Mouse (Mus musculus) neural tube, embryonic 13.5 days (tissue): ENCODE results near the gene Pdia5. TPM values are rescaled to one million over a fixed set of nuclear protein-coding genes. Genes with fewer than 3 reads are reported as not detected.

Experiments
- ATAC-seq: fragments of 200-750 bp; cut with Nextera tagmentation; 2 replicates; pipeline ENCODE4 v1.8.0; 2017; ENCODE audit warnings: low read depth, mild to moderate bottlenecking, moderate TSS enrichment, moderate library complexity
- H3K27ac ChIP-seq: fragments of 300-500 bp; sonication (generic); replicated peaks from 2 replicates; pipeline ENCODE4 v1.5.1; 2015; ENCODE audit warnings: moderate library complexity, mild to moderate bottlenecking, inconsistent platforms
- H3K27me3 ChIP-seq: fragments of 300-500 bp; sonication (generic); 2 replicates; pipeline ENCODE4 v1.6.1; 2015; ENCODE audit warnings: mild to moderate bottlenecking, inconsistent platforms
- H3K36me3 ChIP-seq: fragments of 300-500 bp; sonication (generic); 2 replicates; pipeline ENCODE4 v1.6.1; 2015; ENCODE audit warnings: mild to moderate bottlenecking, inconsistent platforms
- H3K4me1 ChIP-seq: fragments of 300-500 bp; sonication (generic); replicated peaks from 2 replicates; pipeline ENCODE4 v1.6.1; 2015; ENCODE audit warnings: inconsistent platforms
- H3K4me2 ChIP-seq: fragments of 300-500 bp; sonication (generic); 2 replicates; pipeline ENCODE4 v1.6.1; 2015; ENCODE audit warnings: inconsistent platforms, mild to moderate bottlenecking, moderate library complexity
- H3K4me3 ChIP-seq: fragments of 300-500 bp; sonication (generic); 2 replicates; pipeline ENCODE4 v1.5.1; 2015; ENCODE audit warnings: mild to moderate bottlenecking, inconsistent platforms
- H3K9ac ChIP-seq: fragments of 300-500 bp; sonication (generic); 2 replicates; pipeline ENCODE4 v1.6.1; 2015; ENCODE audit warnings: moderate library complexity, mild to moderate bottlenecking, inconsistent platforms
- H3K9me3 ChIP-seq: fragments of 300-500 bp; sonication (generic); 2 replicates; pipeline ENCODE4 v1.6.1; 2016; ENCODE audit warnings: inconsistent platforms
- WGBS: fragments of 180-500 bp; shearing (Covaris S2); methylation state at CpG from one replicate; pipeline ENCODE4 v1.1.7; 2015; 5-methylcytosine and 5-hydroxymethylcytosine counted together
- microRNA-seq: library from miRNA; unstranded; fragments of <30 nt; microRNA quantifications from one replicate; pipeline ENCODE4, GENCODE M21; 2016
- polyA plus RNA-seq: library from polyadenylated mRNA; unstranded; fragments of >200 nt; fragmentation: Nextera tagmentation; extraction: Ambion mirVana; gene quantifications from 2 replicates; pipeline ENCODE4 v1.2.1, GENCODE M21; 2015

The Pdia5 gene
- polyA plus RNA-seq, 1 experiment from 2014 or later = 22.7 TPM

GRCm38 (mm10) chr16:35380048-35380447 lies 110.6 kb downstream of the Pdia5 start:
- H3K36me3 ChIP-seq = no peaks in the 10 kb centered on the region
- H3K9me3 ChIP-seq = no peaks in the 10 kb centered on the region
- ATAC-seq = no peak
- H3K27me3 ChIP-seq = no peaks in the 10 kb centered on the region
- WGBS = 71% methylated on average over 9 of the region's 9 CpGs
- H3K4me1 ChIP-seq = no peaks in the 10 kb centered on the region
- no peak overlapping the region for H3K27ac ChIP-seq
- H3K4me2 ChIP-seq = no peak overlapping the region
- H3K9ac ChIP-seq = no peak overlapping the region
- H3K4me3 ChIP-seq = no peak overlapping the region

- Histone ChIP-seq H3K27ac (no peak overlapping the region), H3K9ac (no peak overlapping the region), H3K4me3 (no peak overlapping the region), H3K27me3 (no peaks in the 10 kb centered on the region), H3K9me3 (no peaks in the 10 kb centered on the region), H3K4me2 (no peak overlapping the region), H3K36me3 (no peaks in the 10 kb centered on the region), H3K4me1 (no peaks in the 10 kb centered on the region)
- WGBS = 78% methylated on average over 3 of the region's 3 CpGs
- ATAC-seq = no peak
These were observed 111.3 kb downstream of the Pdia5 start for GRCm38 (mm10) chr16:35379344-35379743.

DNA sequence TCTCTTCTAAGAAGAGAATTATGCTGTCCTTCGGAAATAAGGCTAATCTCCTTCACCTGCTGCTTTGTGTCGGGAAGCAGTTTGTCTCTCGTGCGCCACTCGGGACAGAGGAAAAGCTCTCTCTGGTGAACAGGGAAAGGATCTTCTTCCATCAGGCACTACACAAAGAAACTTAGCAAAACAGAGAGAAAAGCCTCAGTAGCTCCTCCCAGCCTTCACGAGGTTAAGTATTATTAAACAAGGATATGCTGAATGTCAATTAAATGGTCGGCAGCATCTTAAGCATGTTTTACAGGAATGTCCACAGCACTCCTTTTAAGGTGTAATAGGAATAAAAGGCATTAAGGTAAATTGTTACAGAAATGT lies 126.6 kb downstream of the Pdia5 start:
- Histone ChIP-seq H3K36me3 (peaks cover 10% of the 10 kb centered on the region; the same call in 1 of the 2 replicates), H3K9me3 (no peaks in the 10 kb centered on the region), H3K4me2 (peak overlapping the region; percentile 95), H3K4me3 (peak overlapping the region; percentile 67), H3K27me3 (no peaks in the 10 kb centered on the region), H3K9ac (peak overlapping the region; percentile 70), H3K4me1 (peaks cover 12% of the 10 kb centered on the region), H3K27ac (peak overlapping the region; percentile 87)
- peak; percentile 60 for ATAC-seq
- WGBS = under 1% methylated on average over 7 of the region's 7 CpGs

- peaks cover 12% of the 10 kb centered on the region for H3K4me1 ChIP-seq
- peaks cover 13% of the 10 kb centered on the region; the same call in 1 of the 2 replicates for H3K36me3 ChIP-seq
- peak within 1 kb of the TSS; percentile 95 for H3K4me2 ChIP-seq
- peak within 1 kb of the TSS; percentile 86 for H3K9ac ChIP-seq
- peak within 1 kb of the TSS; percentile 87 for H3K27ac ChIP-seq
- no peaks in the 10 kb centered on the region for H3K9me3 ChIP-seq
- peak; percentile 100 for ATAC-seq
- under 1% methylated on average over 67 of the region's 67 CpGs for WGBS
- peak within 1 kb of the TSS; percentile 67 for H3K4me3 ChIP-seq
- no peaks in the 10 kb centered on the region for H3K27me3 ChIP-seq
These were observed 127.3 kb downstream of the Pdia5 start, which contains the start of gene Sec22a for GRCm38 (mm10) chr16:35363150-35364062. Gene Sec22a (minus strand): TSS chr16:35363918.

GRCm38 (mm10) chr16:35362221-35362620 lies 128.5 kb downstream of the Pdia5 start:
- no peak overlapping the region for H3K9ac ChIP-seq
- 86% methylated on average over 2 of the region's 2 CpGs for WGBS
- H3K27ac ChIP-seq = no peak overlapping the region
- H3K36me3 ChIP-seq = peaks cover 13% of the 10 kb centered on the region; the same call in 1 of the 2 replicates
- peaks cover 12% of the 10 kb centered on the region for H3K4me1 ChIP-seq
- H3K4me3 ChIP-seq = no peak overlapping the region
- no peaks in the 10 kb centered on the region for H3K27me3 ChIP-seq
- no peak for ATAC-seq
- H3K4me2 ChIP-seq = no peak overlapping the region
- no peaks in the 10 kb centered on the region for H3K9me3 ChIP-seq

DNA sequence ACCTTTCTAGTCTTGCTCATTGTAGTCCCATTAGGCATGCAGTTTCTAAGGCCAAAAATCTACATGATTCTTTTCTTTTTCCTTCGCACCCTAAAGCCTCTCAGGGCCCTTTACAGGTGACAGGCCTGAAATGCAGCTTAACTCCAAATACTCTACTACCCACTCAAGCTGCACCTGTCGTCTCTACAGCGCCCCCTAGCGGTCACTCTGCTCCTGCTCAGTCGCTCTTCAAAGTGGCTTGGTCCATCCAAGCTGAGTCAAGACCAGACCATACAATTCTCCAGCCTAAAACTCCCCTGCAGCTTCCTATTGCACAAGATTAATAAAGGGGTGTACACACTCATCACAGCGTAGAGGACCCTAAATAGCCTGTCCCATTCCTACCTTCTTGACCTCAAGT lies 130.1 kb downstream of the Pdia5 start:
- no peak for ATAC-seq

GRCm38 (mm10) chr16:35357449-35357848 lies 133.2 kb downstream of the Pdia5 start:
- H3K4me3 ChIP-seq = no peak overlapping the region
- no peak overlapping the region for H3K27ac ChIP-seq
- H3K36me3 ChIP-seq = peaks cover 18% of the 10 kb centered on the region; the same call in 1 of the 2 replicates
- H3K4me1 ChIP-seq = no peaks in the 10 kb centered on the region
- H3K27me3 ChIP-seq = no peaks in the 10 kb centered on the region
- no peaks in the 10 kb centered on the region for H3K9me3 ChIP-seq
- H3K9ac ChIP-seq = no peak overlapping the region
- no peak overlapping the region for H3K4me2 ChIP-seq
- WGBS = 92% methylated on average over 1 of the region's 1 CpGs
- ATAC-seq = no peak

More for the DNA sequence above, 130.1 kb downstream of the Pdia5 start:
- WGBS = 29% methylated on average over 6 of the region's 6 CpGs
- no peak overlapping the region for H3K4me3 ChIP-seq
- H3K27me3 ChIP-seq = no peaks in the 10 kb centered on the region
- no peak overlapping the region for H3K4me2 ChIP-seq
- no peaks in the 10 kb centered on the region for H3K9me3 ChIP-seq
- H3K36me3 ChIP-seq = peaks cover 13% of the 10 kb centered on the region; the same call in 1 of the 2 replicates
- H3K9ac ChIP-seq = no peak overlapping the region
- H3K4me1 ChIP-seq = peaks cover 12% of the 10 kb centered on the region
- no peak overlapping the region for H3K27ac ChIP-seq

Small RNA genes within 50 kb of the gene (microRNA-seq; reads per million reads assigned to microRNA genes)
- not detected for gene Gm25548

Other genes starting within 250 kb of the Pdia5 start
- 38.1 and 39.2 TPM in 2 replicates for gene Sec22a, start 127.0 kb downstream of the Pdia5 start, polyA plus RNA-seq
- 24.0 and 27.4 TPM in 2 replicates for gene Sema5b, start 50.3 kb upstream of the Pdia5 start, polyA plus RNA-seq